Mouse (Mus musculus) telencephalon, adult 2 months (tissue): ENCODE measurements at regions not wholly inside any gene's neighbourhood (a gene's known extent, or its start where the extent isn't known, plus 50 kb on each side); places are given as distances from the start of the nearest gene placed in this dataset.

ENCODE experiments used
- DNase-seq: peaks from one replicate; pipeline ENCODE4 v3.0.0-alpha.2; 2011; ENCODE audit warnings: low read depth, low spot score

DNA sequence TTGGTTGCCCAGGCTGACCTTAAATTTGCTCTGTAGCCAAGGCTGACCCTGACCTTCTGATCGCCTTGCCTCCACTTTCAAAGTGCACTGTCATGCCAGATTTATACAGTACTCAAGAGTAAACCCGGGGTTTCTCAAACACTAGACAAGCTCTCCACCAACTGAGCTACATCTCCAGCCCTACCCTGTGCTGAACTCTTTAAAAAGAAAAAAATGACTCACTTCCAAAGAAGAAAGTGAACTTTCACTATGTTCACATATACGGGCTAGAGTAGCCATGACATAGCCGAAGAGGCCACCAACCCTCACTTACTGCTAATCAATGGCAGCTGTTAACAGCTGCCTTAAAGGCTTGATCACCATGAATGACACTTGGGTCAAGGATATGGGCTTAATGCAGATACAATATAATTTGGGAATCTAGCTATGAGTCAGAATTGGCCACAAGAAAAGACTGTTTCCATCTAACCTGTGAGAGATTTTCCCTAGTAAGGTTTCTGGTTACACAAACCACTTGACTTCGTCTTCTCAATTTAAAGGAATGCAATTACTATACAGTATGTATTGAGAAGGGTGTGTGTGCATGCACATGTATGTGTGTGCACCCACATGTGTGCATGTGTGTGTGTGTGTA lies 157.4 kb upstream of the Tgfbr2 start:
- DNase-seq = no peak

DNA sequence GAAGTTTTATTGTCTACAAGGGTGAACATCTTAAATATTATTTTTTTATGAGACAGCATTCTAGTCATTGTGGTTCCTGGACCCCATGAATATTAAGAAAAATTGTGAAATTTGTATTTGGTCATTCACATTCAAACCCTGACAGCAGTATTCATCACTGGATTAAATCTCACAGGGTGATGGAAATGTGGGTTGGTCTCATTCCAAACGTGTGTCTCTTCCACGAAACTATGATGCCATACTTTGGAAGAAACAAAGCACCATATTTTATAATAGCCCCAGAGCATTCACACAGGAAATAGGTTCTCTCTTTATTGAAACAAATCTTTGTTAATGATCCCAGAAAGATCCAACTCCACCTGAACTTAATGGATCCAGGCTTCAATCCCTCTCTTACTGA lies 156.2 kb upstream of the Tgfbr2 start:
- no peak for DNase-seq

DNA sequence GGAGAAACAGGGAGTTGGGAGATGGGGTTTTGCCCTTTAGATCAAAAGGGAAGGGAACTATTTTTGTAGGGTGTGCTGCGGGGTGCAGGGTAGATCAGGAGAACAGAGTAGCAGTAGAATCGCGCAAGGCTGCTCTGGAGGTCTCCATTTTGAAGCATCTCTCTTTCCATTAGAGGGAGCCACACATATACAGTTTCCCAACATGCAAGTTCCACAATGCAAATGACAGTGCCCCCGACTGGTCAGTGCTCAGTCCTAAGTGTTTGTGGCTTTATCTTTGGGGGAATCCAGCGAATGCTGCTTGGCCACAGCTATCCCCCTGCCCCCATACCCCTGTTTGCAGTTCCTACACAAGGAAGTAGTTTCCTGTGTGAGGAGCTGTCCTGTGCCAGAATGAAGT lies 155.6 kb upstream of the Tgfbr2 start:
- DNase-seq = no peak

DNA sequence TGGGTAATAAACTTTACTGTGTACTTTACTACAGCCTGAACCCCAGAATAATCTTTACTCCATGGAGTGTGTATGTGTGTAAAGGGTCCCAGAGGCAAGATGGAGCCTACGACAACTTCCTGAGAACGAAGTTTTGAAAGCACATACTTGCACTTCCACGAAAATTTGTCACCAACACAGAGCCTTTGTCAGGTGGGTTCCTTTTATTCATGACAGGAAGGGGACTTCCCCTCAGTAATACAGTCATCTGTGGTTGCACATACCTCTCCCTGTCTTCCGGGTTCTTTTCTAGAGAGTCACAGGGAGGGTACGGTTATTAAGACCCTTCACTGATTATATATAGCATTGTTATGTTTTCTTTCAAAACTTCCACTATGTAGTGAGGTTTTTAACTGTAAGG lies 154.0 kb upstream of the Tgfbr2 start:
- no peak for DNase-seq

DNA sequence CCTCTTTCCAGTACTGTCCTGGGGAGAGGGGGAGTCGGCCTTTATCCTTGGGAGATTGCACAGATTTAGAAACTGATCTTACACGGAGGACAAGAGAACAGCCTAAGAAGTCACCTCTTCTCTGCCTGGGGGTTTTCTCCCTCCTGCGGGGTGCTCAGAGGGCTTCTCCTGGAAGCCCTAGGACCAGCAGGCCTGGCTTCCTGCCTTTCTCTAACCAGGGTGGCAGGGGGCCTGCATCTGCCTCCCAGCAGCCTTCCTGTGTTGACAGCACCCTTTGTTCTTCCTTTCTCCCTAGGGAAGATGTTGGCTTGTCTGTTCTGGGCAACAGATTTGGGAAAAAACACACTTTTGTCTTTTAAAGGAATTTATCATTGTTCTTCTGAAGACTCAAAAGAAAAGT lies 153.0 kb upstream of the Tgfbr2 start:
- DNase-seq = no peak

DNA sequence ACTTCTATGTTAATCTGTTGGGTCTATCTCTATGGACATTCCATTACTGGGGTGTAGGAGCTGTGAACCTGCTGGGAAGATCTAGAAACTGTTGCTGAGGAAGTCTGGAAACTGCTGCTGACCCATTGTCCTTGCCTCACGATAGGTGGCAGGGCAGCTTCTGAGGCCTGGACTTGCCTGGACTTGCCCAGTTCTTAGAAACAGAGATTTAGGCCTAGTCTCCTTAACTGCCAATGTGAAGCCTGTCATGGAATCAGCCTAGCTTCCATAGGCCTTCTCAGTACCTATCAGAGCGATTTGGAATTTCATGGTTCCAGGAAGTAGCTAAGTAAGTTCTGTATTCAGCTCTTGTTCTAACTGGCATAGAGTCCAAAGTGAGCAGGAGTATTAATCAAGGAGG lies 151.9 kb upstream of the Tgfbr2 start:
- no peak for DNase-seq

DNA sequence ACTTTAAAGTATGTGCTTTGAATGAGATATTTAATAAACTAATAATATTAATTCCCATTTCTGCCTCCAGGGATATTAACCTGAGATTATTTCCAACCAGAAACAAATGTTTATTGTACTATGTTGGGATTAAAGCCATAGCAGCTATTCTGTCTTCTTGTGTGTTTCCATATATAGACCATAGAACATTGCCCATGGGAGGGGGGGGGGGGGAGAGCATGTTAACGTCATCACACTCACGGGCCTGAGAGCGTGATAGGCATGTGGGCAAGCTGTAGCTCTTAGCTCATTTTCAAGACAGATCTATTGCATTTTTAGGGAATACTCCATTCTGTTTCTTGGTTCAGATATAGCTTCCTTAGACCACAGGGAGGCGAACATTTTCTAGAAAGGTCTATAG lies 149.8 kb upstream of the Tgfbr2 start:
- DNase-seq = no peak

DNA sequence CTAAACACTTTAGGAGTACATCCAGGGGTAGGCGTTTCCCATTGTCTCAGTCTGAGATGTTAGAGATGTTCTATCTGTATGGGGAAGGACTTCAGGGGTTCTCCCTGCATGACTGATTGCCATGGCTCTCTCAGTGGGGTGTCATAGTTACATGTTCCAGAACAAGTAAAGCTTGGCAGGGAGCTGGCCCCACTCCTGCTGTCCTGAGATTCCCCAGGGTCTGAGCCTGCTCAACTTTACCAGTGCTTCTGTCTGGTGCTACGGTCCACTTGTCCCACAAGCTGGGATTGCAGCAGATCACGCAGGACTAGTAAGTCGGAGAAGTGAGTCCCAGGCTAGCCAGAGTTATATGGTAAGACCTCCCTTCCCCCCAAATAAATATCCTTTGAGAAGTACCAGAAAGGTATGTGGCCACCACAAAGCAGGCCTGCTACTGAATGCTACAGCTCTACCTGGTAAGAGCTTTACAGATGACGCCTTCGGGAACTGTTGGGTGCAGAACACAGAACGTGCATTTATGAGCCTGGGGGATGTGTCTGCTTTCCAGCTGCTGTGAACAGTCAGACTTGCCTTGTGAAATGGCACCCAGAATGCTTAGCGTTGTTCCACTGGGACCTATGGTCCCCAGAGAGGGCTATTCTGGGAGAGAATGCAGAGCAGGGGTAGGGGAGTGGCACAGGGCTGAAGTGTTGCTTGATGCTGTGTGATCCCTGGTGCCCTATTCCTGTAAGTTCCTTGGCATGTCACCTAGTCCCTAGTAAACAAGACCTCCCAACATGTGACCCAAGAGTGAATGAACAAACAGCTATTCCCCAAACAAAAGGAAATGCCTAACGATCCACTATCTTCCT lies 148.9 kb upstream of the Tgfbr2 start:
- DNase-seq = no peak

DNA sequence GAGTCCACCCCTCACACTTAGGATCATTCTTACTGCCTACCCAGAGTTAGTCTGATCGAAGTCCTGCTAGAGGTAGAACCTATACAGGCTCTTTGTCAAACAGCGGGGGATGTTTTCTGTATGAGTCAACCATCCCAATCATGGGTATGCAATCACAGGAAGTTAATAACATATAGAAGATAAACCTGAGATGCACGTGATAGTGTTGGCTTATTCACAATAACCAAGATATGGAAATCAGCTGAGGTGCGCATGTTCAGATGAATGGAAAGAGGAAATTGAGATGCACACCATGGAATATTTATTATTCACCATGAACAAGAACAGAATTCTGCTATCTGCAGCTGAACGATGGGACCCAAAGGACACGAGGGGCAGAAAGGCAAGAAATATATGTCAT lies 146.7 kb upstream of the Tgfbr2 start:
- DNase-seq = no peak

DNA sequence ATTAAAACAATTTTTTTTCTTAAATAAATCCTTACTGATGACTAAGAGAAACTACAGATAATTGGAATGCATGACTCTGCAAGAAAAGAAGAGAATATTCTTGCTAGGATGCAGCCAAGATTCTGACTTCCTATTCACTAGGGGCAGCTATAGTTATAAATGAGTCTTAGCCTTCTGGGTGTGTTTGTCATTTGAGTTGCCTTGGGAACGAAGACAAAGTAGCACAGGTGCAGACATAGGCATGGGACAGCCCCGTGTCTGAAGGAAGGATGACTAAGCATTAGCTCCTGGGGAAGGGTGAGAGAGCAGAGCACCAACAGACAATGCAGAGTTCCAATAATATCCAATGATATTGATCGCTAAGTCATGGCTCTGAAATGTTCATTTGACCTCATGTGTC lies 144.3 kb upstream of the Tgfbr2 start:
- DNase-seq = no peak

DNA sequence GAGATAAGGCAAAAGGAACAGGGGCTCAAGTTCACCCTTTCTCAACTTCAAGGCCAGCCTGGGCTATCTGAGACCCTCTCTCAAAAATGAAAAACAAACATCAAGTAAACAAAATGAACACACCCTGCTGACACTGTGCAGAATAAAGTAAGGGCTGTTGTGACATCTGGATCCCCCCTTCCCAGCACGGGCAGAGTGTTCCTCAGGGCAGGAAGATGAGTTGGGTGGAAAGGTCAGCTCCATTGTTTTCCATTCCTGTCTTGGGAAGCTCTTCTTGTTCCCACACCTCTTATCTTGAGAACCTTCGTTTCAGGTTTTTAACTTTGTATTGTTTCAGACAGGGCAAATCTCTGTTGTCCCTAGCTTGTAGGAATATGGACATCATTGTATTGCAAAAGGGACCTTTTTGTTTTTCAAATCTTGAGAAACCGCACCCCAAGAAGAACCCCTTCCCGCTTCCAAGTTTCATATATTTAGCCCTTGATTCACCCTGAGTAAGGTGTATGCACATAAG lies 141.5 kb upstream of the Tgfbr2 start:
- DNase-seq = no peak

DNA sequence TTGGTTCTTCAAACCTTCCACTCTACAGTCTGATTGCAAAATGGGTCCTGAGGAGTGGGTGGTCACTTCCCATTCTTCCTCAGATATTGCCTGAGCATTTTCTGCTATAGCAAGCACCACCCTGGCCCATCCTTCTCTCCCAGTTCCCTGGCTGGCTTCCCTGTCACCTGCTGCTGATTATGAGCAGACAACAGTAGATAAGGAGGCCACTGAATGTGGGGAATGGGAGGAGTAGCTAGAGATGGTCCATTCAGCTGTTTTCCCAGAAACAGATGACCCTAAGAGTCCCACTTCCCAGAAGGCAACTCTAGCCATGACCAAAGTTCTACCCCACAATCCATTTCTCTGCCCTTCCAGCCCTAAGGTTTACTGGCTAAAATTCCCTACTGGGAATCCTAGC lies 139.6 kb upstream of the Tgfbr2 start:
- no peak for DNase-seq

DNA sequence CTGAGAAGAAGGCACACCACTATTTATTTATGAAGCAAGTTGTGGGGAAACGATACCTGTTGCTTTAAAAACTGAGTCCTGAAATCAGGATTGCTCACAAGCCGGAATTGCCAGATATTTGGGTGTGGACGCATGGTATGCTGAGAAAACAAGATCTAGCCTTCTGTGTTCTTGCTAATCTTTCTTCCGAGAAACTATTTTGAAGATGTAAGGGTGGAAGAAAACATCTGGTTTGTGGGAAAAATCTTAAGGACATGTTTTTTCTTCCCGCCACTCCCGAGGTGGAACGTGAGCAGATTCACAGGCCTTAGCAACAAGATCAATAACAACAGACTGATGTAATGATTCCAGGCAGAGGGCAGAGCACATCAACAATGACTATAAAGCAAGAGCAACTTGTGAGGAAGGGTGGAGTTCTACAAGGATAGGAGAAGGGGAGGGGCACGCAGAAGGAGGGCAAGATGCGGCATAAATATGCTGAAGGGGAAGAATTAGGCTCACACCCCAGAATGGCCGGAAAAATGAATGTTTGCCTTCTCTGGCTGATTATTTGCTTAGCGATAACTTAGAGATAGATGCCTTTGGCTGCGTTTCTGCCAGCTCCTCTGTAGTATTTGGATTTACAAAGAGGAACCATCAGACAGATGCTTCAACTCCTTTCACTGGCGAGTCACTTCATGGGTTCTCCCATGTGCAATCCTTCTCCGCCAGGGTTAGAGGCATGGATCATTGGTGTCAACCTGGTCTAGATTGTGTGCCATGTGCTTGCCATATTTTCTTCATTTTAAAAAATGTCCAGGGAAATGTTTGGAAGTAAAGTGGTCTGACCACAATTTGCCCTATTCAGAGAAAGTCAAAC lies 139.0 kb upstream of the Tgfbr2 start:
- DNase-seq = no peak

DNA sequence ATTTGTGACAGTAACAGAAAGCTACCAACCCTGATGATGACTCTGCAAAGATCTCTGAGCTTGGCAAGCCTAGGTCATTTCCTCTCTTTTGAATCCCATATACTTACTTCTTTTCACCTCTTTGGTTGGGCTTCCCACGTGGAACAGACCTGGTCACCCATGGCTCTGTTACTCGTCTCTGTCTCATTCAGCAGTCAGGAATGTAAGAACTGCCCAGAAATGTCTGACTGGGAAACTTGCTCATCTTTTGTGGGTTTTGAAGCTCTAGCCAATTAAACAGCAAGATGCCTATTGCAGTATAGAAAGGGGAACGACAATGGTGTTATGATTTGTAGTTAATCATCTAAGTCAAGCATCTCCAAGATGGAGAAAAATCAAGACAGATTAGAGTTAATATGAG lies 136.2 kb upstream of the Tgfbr2 start:
- no peak for DNase-seq

DNA sequence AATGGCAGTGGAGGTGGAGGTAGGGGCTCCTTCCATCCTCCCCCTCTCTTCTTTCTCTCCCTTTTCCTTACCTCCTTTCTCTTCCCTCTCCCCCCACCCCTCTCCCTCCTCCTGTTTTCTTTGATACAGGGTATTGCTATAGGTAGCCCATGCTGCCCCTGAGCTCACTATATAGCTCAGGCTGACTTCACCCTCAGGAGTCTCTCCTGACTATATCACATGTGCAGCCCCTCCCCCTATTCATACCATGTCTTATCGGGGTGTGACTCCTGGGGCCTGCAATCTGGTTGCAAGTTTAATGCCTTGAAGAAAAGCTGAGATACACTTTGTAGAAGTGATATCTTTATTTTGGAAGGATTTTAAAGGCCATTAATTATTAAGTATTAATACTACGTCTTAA lies 126.4 kb upstream of the Tgfbr2 start:
- no peak for DNase-seq

DNA sequence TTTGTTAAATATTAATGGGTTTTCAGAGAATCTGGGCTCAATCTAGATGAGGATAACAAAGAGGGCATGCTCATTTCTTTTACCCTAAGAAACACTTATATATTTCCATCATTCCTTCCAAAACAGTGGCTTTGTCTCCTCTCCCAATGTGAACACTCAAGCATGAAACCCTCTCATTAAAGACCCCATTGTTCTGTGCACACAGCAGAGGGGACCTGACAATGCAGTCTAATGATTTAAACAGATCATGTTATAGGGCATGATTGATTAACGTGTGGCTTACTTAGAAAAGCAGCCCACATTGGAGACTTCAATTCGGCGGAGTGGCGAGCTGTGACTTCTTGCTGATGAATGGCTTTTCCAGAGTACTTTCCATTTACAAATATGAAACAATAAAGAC lies 123.6 kb upstream of the Tgfbr2 start:
- DNase-seq = no peak

DNA sequence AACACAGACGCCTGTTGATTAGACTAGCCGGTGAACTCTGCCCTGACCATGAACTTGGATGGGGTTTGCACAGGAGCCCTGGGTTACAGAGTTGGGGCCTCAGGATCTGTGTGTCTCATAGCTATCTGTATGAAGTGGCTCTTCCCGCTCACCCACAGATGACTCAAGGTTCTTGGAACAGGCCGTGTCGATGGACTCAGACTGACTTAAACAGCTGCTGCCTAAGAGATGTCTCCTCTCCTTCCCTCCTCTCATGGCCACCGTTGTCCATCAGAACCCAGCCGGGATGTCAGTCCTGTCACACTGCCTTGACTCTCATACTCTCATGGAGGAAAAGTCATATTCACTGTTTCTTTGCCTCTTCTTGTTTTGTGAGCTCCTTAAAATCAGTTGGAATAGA lies 121.2 kb upstream of the Tgfbr2 start:
- DNase-seq = no peak

DNA sequence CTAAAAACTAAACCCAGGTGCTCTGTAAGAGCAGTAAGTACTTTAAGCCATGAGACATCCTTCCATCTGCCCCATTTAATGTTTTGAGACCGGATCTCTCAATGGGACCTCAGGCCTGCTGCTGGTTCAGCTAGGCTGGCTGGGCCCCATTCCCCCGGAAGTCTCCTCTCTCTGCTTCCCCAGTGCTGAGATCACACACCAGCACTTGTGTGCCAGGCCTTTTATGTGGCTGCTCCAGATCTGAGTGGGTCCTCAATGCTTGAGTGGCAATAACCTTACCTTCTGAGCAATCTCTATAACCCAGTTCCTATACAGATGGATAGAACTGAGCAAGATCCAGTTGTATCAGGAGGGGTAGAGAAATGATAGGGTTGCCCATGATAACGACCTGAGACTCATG lies 118.9 kb upstream of the Tgfbr2 start:
- DNase-seq = no peak

DNA sequence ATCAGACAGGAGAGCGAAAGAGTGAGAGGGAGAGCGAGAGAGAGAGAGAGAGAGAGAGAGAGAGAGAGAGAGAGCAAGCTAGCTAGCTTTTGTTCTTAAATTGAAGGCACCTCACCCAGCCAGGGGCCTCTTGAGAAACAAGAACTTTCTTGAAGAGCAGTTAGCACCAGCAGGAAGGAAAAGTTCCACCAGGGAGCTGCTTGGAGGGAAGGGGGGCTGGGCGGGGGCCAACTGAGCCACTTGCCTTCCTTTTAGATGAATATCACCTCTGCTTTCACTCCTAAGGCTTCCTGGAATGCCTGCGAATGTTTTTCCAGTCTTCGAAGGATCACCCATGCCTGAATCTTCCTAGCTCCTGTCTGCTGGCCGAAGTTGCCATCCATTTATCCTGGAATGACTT lies 118.0 kb upstream of the Tgfbr2 start:
- no peak for DNase-seq

DNA sequence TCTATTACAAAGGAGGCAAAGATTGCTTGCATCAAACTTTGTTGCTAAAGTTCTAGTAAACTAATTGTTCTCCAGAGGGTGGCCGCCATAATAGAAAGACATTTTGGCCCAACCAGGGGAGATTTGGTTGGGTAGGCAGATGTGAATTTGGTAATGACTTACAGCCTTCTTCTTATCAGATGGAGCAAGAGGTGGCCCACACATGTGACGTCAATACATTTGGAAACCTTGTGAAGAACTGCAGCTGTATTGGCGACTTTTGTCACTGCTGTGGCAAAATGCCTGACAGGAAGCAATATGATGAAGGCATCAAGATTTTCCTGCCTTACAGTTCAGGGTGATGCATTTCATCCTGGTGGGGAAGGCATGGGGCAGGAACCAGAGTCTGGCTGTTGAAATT lies 116.5 kb upstream of the Tgfbr2 start:
- DNase-seq = no peak

DNA sequence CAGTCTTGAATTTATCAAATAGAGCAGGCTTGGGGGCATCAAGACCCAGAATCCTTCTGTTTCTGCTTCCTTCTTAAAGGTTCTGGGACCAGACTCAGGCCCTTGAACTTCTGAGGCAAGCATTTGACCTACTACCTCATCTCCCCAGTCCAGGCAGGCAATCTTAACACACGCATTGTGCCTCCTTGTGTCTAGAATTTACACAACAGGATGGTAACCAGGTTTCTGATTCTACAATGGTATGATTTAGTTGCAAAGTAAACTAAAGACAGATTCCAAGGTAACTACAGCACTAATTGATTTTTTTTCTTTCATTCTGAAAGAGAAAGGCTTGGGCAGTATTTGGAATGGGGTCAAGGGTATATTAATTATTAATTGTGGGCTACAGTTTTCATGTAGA lies 115.7 kb upstream of the Tgfbr2 start:
- no peak for DNase-seq

DNA sequence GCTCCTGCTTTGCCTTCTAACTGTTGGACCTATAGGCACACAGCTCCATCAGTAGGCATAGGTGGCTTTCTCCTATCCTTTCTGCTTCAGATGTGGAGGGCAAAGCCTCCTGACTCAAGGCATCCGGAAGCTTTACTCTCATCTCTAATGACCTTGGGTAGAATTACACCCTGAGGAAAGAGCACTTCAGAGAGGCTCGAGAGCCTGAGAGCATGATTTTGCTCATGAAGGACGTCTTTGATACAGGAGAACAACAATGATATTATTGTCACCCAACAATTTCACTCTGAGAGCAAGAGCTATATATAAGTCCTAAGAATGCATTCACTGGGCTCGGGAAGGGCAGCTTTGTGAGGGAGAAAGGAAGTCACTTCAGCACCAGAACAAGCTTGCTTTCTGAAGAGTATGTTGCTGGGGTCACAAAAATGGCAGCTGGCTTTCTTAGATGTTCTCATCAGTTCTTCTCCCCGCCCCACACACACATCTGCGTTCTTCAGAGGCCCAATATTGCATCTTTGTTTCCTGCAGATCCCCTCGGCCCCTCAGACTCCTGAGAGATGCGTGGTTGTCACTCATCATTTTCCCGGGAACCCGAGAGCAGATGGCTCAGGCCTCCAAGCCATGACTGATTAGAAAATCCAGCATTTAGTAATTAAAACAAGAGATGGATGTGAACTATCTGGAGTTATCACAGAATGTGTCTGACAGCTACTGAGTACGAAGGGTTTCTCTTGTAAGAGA lies 110.7 kb upstream of the Tgfbr2 start:
- peak; percentile 10 for DNase-seq
